Comparison of ENCODE assay signal across 9 mouse cellular contexts in genomic region chr6:95088075-95088474, GRCm38 (mm10). TPM values are rescaled to one million over a fixed set of nuclear protein-coding genes. Genes with fewer than 3 reads are reported as not detected.
A peak's percentile ranks its signal among the peaks of the same experiment; 100 is the strongest.
DNase-seq lines count a peak whose midpoint lies in the region; ATAC-seq and TF ChIP-seq lines count a peak whose summit lies in the region.
"Had no signal": no experiment of that assay in that cellular context is flagged by ENCODE, and none has a peak within 500 bp of the region (broad histone marks: within the 10 kb centered on the region; RNA-seq: fewer than 3 reads in every experiment).

No protein-coding gene starts in this region.

- H3K27ac ChIP-seq in heart, adult 2 months = no peak overlapping the region
- no peak overlapping the region for H3K27ac ChIP-seq in ES-E14 (ENCODE audit: insufficient read depth, low read depth, low read length, poor library complexity, severe bottlenecking)
- no peak overlapping the region for H3K27ac ChIP-seq in forebrain, embryonic 16.5 days (ENCODE audit: low read length)

- ATAC-seq in forebrain, embryonic 16.5 days = no peak

- H3K27me3 ChIP-seq in heart, adult 2 months (ENCODE audit: control insufficient read depth, insufficient read depth, low read length) = no peaks in the 10 kb centered on the region
- no peaks in the 10 kb centered on the region for H3K27me3 ChIP-seq in forebrain, embryonic 16.5 days (replicated peaks; ENCODE audit: control insufficient read depth, insufficient read depth, low read length)

- in situ Hi-C loops in ES-E14 (cut with MboI; ENCODE audit: low sequenced_read_pairs in 2 of 2, unreplicated experiment in 2 of 2) = no loop called here

- H3K79me2 ChIP-seq in heart, adult 2 months (replicated peaks; ENCODE audit: control insufficient read depth, insufficient read depth, low read length) = no peaks in the 10 kb centered on the region

- no peaks in the 10 kb centered on the region for H3K36me3 ChIP-seq in heart, adult 2 months (ENCODE audit: control insufficient read depth, insufficient read depth, low read length)
- no peaks in the 10 kb centered on the region for H3K36me3 ChIP-seq in ES-E14 (ENCODE audit: control insufficient read depth, insufficient read depth, low read length, poor library complexity, severe bottlenecking)
- H3K36me3 ChIP-seq in forebrain, embryonic 16.5 days (ENCODE audit: control insufficient read depth, insufficient read depth) = no peaks in the 10 kb centered on the region

- intact Hi-C loops in heart, adult 2 months (cut with DNase I) = no loop called here

- TF ChIP-seq POLR2A in heart, adult 2 months (IDR thresholded peaks at IDR 0.05; ENCODE audit: insufficient read depth, low read depth, low read length) = no peak

- no peaks in the 10 kb centered on the region for H3K4me1 ChIP-seq in heart, adult 2 months (ENCODE audit: control insufficient read depth, insufficient read depth, low read length)
- no peaks in the 10 kb centered on the region for H3K4me1 ChIP-seq in ES-E14 (ENCODE audit: control insufficient read depth in 2 of 2, insufficient read depth in 2 of 2, low read length in 2 of 2, poor library complexity in 1 of 2)
- peaks cover 6% of the 10 kb centered on the region for H3K4me1 ChIP-seq in forebrain, embryonic 16.5 days (replicated peaks; ENCODE audit: control insufficient read depth, insufficient read depth, low read length)

- no peak overlapping the region for H3K4me3 ChIP-seq in heart, adult 2 months
- H3K4me3 ChIP-seq in ES-E14 (ENCODE audit: insufficient read depth in 1 of 2, low read depth in 1 of 2, low read length in 2 of 2, poor library complexity in 1 of 2, severe bottlenecking in 1 of 2) = no peak overlapping the region
- no peak overlapping the region for H3K4me3 ChIP-seq in forebrain, embryonic 16.5 days (replicated peaks; ENCODE audit: low read length)
- H3K4me3 ChIP-seq: erythroblast, embryonic 14.5 days had no signal

- no peak overlapping the region for H3K9ac ChIP-seq in heart, adult 2 months (ENCODE audit: low read depth, low read length)
- H3K9ac ChIP-seq in ES-E14 (ENCODE audit: insufficient read depth, low read depth, low read length, poor library complexity, severe bottlenecking) = no peak overlapping the region
- no peak overlapping the region for H3K9ac ChIP-seq in forebrain, embryonic 16.5 days (replicated peaks; ENCODE audit: low read depth, low read length)

- WGBS in heart, adult 2 months = 44% methylated on average over 4 of the region's 4 CpGs
- 39% methylated on average over 4 of the region's 4 CpGs for WGBS in forebrain, embryonic 16.5 days

- no peak for TF ChIP-seq EP300 in heart, adult 2 months (IDR thresholded peaks at IDR 0.05; ENCODE audit: insufficient read depth, low read depth, low read length)

- no peak for DNase-seq in heart, adult 2 months
- no peak for DNase-seq in heart, adult 8-10 months (ENCODE audit: low spot score)
- peak; percentile 2 for DNase-seq in lung, postnatal 10 days
- DNase-seq in lung, postnatal 14 days = no peak
- DNase-seq in ES-E14 (ENCODE audit: low read depth, low spot score) = peak; percentile 30
- DNase-seq in induced T-regulatory cell, adult 2 months (ENCODE audit: low read depth) = peak; percentile 54
- no peak for DNase-seq in kidney, postnatal 25 days

- peak; percentile 49 for TF ChIP-seq CTCF in heart, adult 2 months (IDR thresholded peaks at IDR 0.05)

- no peaks in the 10 kb centered on the region for H3K9me3 ChIP-seq in ES-E14 (ENCODE audit: control insufficient read depth, insufficient read depth, low read depth, low read length)
- H3K9me3 ChIP-seq in forebrain, embryonic 16.5 days (ENCODE audit: control insufficient read depth, low read length) = no peaks in the 10 kb centered on the region

- H3K4me2 ChIP-seq in forebrain, embryonic 16.5 days (ENCODE audit: low read length) = no peak overlapping the region

TF ChIP-seq in ES-E14, 5 proteins besides CTCF, POLR2A, EP300 and RAD21:
- TF ChIP-seq CHD2 (IDR thresholded peaks at IDR 0.05; ENCODE audit: low read depth, low read length) (no peak), ZNF384 (IDR thresholded peaks at IDR 0.05; ENCODE audit: low read depth, low read length) (peak; percentile 93)

RNA-seq across cellular contexts. Expression of gene Kbtbd8, which starts 29.0 kb away (rescaled TPM):
- 1 to 10 TPM; 2.2 to 2.4 TPM for total RNA-seq in heart, adult 2 months (2021)
- 0.45 and 1.1 TPM in 2 replicates for polyA plus RNA-seq in heart, adult 2 months (2012; rRNA removed)
- 1 to 10 TPM; 1.1 to 3.1 (median 1.3) TPM for total RNA-seq in heart, adult 8-10 months (2022)
- total RNA-seq in ES-E14 (2012; rRNA removed) = 17.7 and 21.6 TPM in 2 replicates
- polyA plus RNA-seq in forebrain, embryonic 16.5 days (2015; fragmentation: Nextera tagmentation; extraction: Ambion mirVana) = 5.4 and 7.5 TPM in 2 replicates
- polyA plus RNA-seq: erythroblast, embryonic 14.5 days had no signal

Comparison
In these comparisons a context has a peak if more than half of its experiments do, and no peak if none do; other contexts are left out.
1. DNase-seq: peak in lung, postnatal 10 days (single experiment), ES-E14 (single experiment) and induced T-regulatory cell, adult 2 months (single experiment); none in heart, adult 2 months (0 of 2), heart, adult 8-10 months (single experiment), lung, postnatal 14 days (single experiment) and kidney, postnatal 25 days (0 of 2).